8 mouse cellular contexts compared by ENCODE assay signal in genomic region chr4:124843493-124843892, GRCm38 (mm10). TPM values are rescaled to one million over a fixed set of nuclear protein-coding genes. Genes with fewer than 3 reads are reported as not detected.
A peak's percentile ranks its signal among the peaks of the same experiment; 100 is the strongest.
DNase-seq lines count a peak whose midpoint lies in the region; ATAC-seq and TF ChIP-seq lines count a peak whose summit lies in the region.

No protein-coding gene starts in this region.

- intact Hi-C loops in left cerebral cortex, adult 2 months (cut with DNase I), result no loop called here

- H3K4me1 ChIP-seq in intestine, postnatal 0 days (replicated peaks; ENCODE audit: control insufficient read depth, insufficient read depth, low read length), result no peaks in the 10 kb centered on the region

- no peak overlapping the region for H3K9ac ChIP-seq in intestine, postnatal 0 days (ENCODE audit: low read depth, low read length)

- no peaks in the 10 kb centered on the region for H3K9me3 ChIP-seq in intestine, postnatal 0 days (ENCODE audit: control insufficient read depth)

- DNase-seq in left cerebral cortex, adult 2 months (ENCODE audit: extremely low spot score in 1 of 2, low spot score in 2 of 2), result no peak
- no peak for DNase-seq in left cerebral cortex, adult 9 months (ENCODE audit: low spot score in 2 of 2)
- peak; percentile 14 for DNase-seq in Muller cell, postnatal 12 days (ENCODE audit: inconsistent ontology term)
- peak; percentile 45 for DNase-seq in embryo, embryonic 9.5 days (ENCODE audit: extremely low spot score)
- peak; percentile 18 for DNase-seq in lung, postnatal 25 days (ENCODE audit: low spot score)
- DNase-seq in thymus, postnatal 0 days (ENCODE audit: low spot score), result peak; percentile 42
- no peak for DNase-seq in left cerebral cortex, adult 18-20 months (ENCODE audit: low spot score in 2 of 2)

- H3K27me3 ChIP-seq in intestine, postnatal 0 days (replicated peaks; ENCODE audit: control insufficient read depth, insufficient read depth, low read length), result no peaks in the 10 kb centered on the region

- no peak overlapping the region for H3K4me2 ChIP-seq in intestine, postnatal 0 days (replicated peaks; ENCODE audit: low read depth)

- no peak overlapping the region for H3K4me3 ChIP-seq in left cerebral cortex, adult 2 months
- no peak overlapping the region for H3K4me3 ChIP-seq in intestine, postnatal 0 days (ENCODE audit: low read depth, low read length)

- peak; percentile 58; the same call in 1 of the 2 replicates for ATAC-seq in intestine, postnatal 0 days

- H3K27ac ChIP-seq in left cerebral cortex, adult 2 months, result no peak overlapping the region
- H3K27ac ChIP-seq in intestine, postnatal 0 days (ENCODE audit: low read depth, low read length), result no peak overlapping the region

- WGBS in intestine, postnatal 0 days, result 59% methylated on average over 11 of the region's 11 CpGs

- peak; percentile 71 for TF ChIP-seq CTCF in left cerebral cortex, adult 2 months (IDR thresholded peaks at IDR 0.05)
- peak; percentile 94 for TF ChIP-seq CTCF in intestine, postnatal 0 days (IDR thresholded peaks at IDR 0.05; ENCODE audit: low read depth)

- peaks cover 38% of the 10 kb centered on the region for H3K36me3 ChIP-seq in intestine, postnatal 0 days (ENCODE audit: control insufficient read depth, insufficient read depth)

RNA-seq across cellular contexts. Expression of gene Yrdc, which starts 7.0 kb away (rescaled TPM):
- 10 to 100 TPM; 29.8 to 33.8 TPM for total RNA-seq in left cerebral cortex, adult 2 months (2021)
- polyA plus RNA-seq in intestine, postnatal 0 days (2015; fragmentation: Nextera tagmentation; extraction: Ambion mirVana), result 19.9 and 22.7 TPM in 2 replicates
- 42.2 and 49.4 TPM in 2 replicates for polyA plus RNA-seq in thymus, postnatal 0 days (2015; fragmentation: Nextera tagmentation; extraction: Ambion mirVana)
- total RNA-seq in left cerebral cortex, adult 18-20 months (2021), result 10 to 100 TPM; 38.3 to 39.3 TPM

RNA-seq across cellular contexts. Expression of gene 1110065P20Rik, which starts 7.5 kb away (rescaled TPM):
- total RNA-seq in left cerebral cortex, adult 2 months (2021), result 10 to 100 TPM; 66.6 to 74.8 TPM
- 58.8 and 59.4 TPM in 2 replicates for polyA plus RNA-seq in intestine, postnatal 0 days (2015; fragmentation: Nextera tagmentation; extraction: Ambion mirVana)
- 37.4 and 42.6 TPM in 2 replicates for polyA plus RNA-seq in thymus, postnatal 0 days (2015; fragmentation: Nextera tagmentation; extraction: Ambion mirVana)
- 10 to 100 TPM; 73.1 to 75.8 TPM for total RNA-seq in left cerebral cortex, adult 18-20 months (2021)

RNA-seq across cellular contexts. Expression of gene Maneal, which starts 18.5 kb away (rescaled TPM):
- total RNA-seq in left cerebral cortex, adult 2 months (2021), result 10 to 100 TPM; 53.7 to 55.3 TPM
- polyA plus RNA-seq in intestine, postnatal 0 days (2015; fragmentation: Nextera tagmentation; extraction: Ambion mirVana), result 0.17 and 0.24 TPM in 2 replicates
- polyA plus RNA-seq in thymus, postnatal 0 days (2015; fragmentation: Nextera tagmentation; extraction: Ambion mirVana), result 0.15 and 0.25 TPM in 2 replicates
- 10 to 100 TPM; 53.8 to 55.5 TPM for total RNA-seq in left cerebral cortex, adult 18-20 months (2021)

RNA-seq across cellular contexts. Expression of gene Epha10, which starts 37.2 kb away (rescaled TPM):
- total RNA-seq in left cerebral cortex, adult 2 months (2021), result 10 to 100 TPM; 60.5 to 69.6 TPM
- polyA plus RNA-seq in intestine, postnatal 0 days (2015; fragmentation: Nextera tagmentation; extraction: Ambion mirVana), result 0.03 and 0.04 TPM in 2 replicates
- polyA plus RNA-seq in thymus, postnatal 0 days (2015; fragmentation: Nextera tagmentation; extraction: Ambion mirVana), result not detected in 2 replicates
- total RNA-seq in left cerebral cortex, adult 18-20 months (2021), result 10 to 100 TPM; 44.4 to 46.0 TPM

RNA-seq across cellular contexts. Expression of gene Mtf1, which starts 41.6 kb away (rescaled TPM):
- 10 to 100 TPM; 26.1 to 28.4 TPM for total RNA-seq in left cerebral cortex, adult 2 months (2021)
- 10.4 and 11.5 TPM in 2 replicates for polyA plus RNA-seq in intestine, postnatal 0 days (2015; fragmentation: Nextera tagmentation; extraction: Ambion mirVana)
- polyA plus RNA-seq in thymus, postnatal 0 days (2015; fragmentation: Nextera tagmentation; extraction: Ambion mirVana), result 13.2 and 14.2 TPM in 2 replicates
- total RNA-seq in left cerebral cortex, adult 18-20 months (2021), result 10 to 100 TPM; 25.8 to 27.8 TPM

Comparison
In these comparisons a context has a peak if more than half of its experiments do, and no peak if none do; other contexts are left out.
1. DNase-seq: peak in Muller cell, postnatal 12 days (single experiment), embryo, embryonic 9.5 days (single experiment), lung, postnatal 25 days (single experiment) and thymus, postnatal 0 days (single experiment); none in left cerebral cortex, adult 2 months (0 of 2), left cerebral cortex, adult 9 months (0 of 2) and left cerebral cortex, adult 18-20 months (0 of 2).